Mouse (Mus musculus) bone marrow macrophage, adult 2 months (primary cell): ENCODE data around the gene Kri1. TPM values are rescaled to one million over a fixed set of nuclear protein-coding genes. Genes with fewer than 3 reads are reported as not detected.
A peak's percentile ranks its signal among the peaks of the same experiment; 100 is the strongest.

ENCODE experiments used
- H3K27ac ChIP-seq: 2 replicates; pipeline ENCODE4 v1.5.1; 2012; ENCODE audit warnings: low read depth, low read length; ENCODE audit not compliant: insufficient read depth
- H3K4me1 ChIP-seq: 2 replicates; pipeline ENCODE4 v1.6.1; 2012; ENCODE audit warnings: low read length; ENCODE audit not compliant: control insufficient read depth, insufficient read depth
- H3K4me3 ChIP-seq: 2 replicates; pipeline ENCODE4 v1.5.1; 2012; ENCODE audit warnings: mild to moderate bottlenecking, low read length, moderate library complexity; ENCODE audit not compliant: insufficient read depth
- CTCF ChIP-seq: IDR thresholded peaks from 2 replicates; pipeline ENCODE4 v1.5.1; 2012; ENCODE audit warnings: low read depth, mild to moderate bottlenecking, low read length, moderate library complexity
- POLR2A ChIP-seq: IDR thresholded peaks from 2 replicates; pipeline ENCODE4 v1.6.1; 2012; ENCODE audit warnings: mild to moderate bottlenecking, low read depth, low read length, borderline replicate concordance
- polyA plus RNA-seq: library from polyadenylated mRNA; stranded (reverse); fragments of >200 nt; gene quantifications from 2 replicates; pipeline ENCODE4 v1.2.4, GENCODE M21; 2012; ENCODE audit not compliant: missing spikeins, insufficient read depth, insufficient read length

Kri1 gene
- polyA plus RNA-seq, 1 experiment = 28.6 TPM

DNA sequence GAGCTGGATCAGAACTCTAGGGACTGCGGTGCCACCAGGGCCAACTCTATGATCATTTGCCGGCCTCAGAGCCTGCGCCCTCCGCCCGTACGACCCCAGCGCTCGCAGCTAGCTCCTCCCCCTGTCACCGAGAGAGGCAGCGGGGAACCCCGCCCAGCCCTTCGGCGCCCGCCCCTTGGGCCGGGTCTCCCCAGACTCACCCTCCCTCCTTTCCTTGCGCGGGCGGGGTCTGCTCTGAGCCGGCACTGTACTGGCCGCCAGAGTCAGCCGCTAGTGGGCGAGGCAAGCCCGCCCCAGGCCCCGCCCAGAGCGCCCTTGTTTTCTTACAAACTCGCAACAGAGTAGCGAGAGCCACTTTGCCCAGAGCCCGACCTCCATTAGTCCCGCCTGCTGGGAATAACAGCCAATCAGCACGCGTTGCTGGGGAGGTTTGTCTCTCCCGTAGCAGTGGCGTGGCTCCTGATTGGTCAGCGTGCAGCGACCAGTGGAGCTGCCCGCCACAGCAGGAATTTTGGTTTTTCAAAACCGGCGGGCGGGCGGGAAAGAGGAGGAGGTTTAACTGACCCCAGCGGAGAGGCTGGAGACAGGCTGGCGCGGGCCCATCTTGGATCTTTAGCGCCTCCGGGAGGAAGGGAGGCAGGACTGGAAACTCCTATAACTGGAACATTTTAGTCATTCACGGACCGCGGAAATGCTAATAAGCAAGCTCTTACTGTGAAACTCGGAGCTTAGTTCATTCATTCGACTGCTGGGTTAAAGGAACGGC, 3.4 kb upstream of the Kri1 start, which contains the start of gene Cdkn2d:
Gene Cdkn2d, minus strand, starts transcription at position 386 of the 766 bp plus-strand sequence.
- H3K4me3 ChIP-seq = peak within 1 kb of the TSS; percentile 76
- H3K27ac ChIP-seq = peak within 1 kb of the TSS; percentile 75
- H3K4me1 ChIP-seq = peaks cover 23% of the 10 kb centered on the region
- TF ChIP-seq POLR2A (no peak), CTCF (no peak)

DNA sequence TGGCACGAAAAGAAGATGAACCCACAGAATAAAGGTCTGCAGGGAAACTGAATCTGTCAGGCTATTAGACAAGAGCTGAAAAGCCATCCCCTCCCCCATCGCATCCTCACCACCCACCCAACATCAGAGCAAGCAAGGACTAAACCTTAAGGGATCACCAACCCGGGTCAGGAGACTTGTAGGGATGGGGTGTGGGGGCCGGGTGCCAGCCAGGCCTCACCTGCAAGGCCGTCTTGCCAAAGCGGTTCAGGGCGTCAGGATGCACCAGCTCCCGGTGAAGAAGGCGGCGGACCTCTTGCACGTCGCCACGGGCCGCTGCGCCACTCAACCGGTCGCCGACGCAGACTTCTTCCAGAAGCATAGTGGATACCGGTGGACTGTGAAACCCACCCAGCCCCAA, 2.8 kb upstream of the Kri1 start:
- TF ChIP-seq POLR2A (no peak), CTCF (no peak)
- H3K4me3 ChIP-seq = peak overlapping the region; percentile 76
- H3K27ac ChIP-seq = peak overlapping the region; percentile 34
- peaks cover 23% of the 10 kb centered on the region for H3K4me1 ChIP-seq

DNA sequence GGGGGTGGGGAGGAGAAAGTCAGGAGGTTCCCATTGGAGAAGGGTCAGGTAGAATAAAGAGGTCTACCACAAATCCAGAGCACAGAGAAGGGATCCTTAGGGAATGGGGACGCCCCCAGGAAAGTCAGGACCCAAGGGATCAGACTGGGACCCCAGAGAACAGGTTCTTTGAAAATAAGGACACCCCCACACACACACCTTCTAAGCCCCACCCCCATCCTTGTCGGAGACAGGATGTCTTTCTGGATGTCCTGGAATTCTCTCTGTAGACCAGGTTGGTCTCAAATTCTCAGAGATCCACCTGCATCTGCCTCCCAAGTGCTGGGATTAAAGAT, 1.5 kb upstream of the Kri1 start:
- TF ChIP-seq POLR2A (no peak), CTCF (no peak)
- peaks cover 23% of the 10 kb centered on the region for H3K4me1 ChIP-seq
- no peak overlapping the region for H3K27ac ChIP-seq

DNA sequence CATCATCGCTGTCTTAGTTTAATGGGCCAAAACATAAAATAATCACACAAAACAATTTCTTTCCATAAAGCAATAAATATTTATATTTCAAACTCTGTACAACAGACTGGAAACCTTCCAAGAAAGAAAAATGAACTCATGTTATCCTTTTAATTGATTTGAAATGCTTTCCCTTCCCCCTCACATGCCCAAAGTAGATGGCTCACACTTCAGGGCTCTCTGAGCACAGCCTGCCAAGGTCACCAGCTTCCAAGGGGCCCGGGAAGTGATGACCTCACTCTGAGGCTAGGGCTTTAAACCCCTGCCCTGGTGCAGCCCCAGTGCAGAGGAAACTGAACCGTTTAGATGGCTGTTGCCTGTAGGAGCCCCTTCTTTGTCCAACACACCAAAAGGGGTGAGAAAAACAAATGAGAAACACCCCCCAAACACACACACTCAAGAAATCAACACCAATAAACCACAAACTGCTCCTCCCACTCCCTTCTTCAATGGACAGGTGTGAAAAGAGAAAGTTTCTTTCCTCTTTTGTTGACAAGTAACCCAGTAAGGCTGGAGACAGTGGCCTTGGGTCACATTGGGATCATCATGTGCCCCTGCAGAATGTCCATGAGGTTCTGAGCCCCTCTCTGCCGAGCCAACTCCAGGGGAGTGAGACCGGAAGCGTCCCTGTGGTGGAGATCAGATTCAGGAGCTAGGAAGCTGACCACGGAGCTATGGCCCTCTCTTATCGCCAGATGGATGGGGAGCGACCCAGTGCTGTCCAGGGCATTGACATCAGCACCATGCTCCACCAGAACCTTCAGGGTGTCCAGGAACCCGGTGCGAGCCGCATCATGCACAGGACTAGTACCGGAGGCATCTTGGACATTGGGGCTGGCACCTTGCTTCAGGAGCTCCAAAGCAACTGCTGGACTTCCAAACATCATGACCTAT, 901 bp upstream of the Kri1 start:
- Histone ChIP-seq H3K4me1 (peaks cover 23% of the 10 kb centered on the region), H3K4me3 (peak overlapping the region; percentile 18), H3K27ac (peak overlapping the region; percentile 71)
- TF ChIP-seq CTCF (no peak), POLR2A (no peak)

More for the DNA sequence above, 1.5 kb upstream of the Kri1 start:
- no peak overlapping the region for H3K4me3 ChIP-seq

DNA sequence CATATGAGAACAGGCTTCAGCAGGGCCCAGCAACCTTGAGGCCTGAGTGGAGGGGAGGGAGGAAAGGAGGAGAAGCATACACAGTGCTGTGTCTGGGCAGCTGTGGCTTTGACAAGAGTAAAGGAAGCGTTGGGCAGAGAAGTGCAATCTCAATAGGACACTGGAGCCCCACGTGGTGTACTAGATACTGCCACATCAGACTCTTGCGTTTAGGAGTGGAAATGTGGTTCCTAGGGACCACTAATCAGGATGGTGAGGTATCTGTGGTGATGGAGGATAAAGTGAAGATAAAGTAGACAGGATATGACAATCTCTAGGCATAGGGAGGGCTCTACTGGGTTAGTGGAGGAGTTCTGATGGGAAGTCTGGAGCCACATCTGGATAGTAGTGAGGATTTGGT, 1.0 kb downstream of the Kri1 start:
- H3K4me1 ChIP-seq = peaks cover 23% of the 10 kb centered on the region
- H3K4me3 ChIP-seq = peak overlapping the region; percentile 83
- no peak for TF ChIP-seq POLR2A
- no peak for TF ChIP-seq CTCF
- H3K27ac ChIP-seq = no peak overlapping the region

DNA sequence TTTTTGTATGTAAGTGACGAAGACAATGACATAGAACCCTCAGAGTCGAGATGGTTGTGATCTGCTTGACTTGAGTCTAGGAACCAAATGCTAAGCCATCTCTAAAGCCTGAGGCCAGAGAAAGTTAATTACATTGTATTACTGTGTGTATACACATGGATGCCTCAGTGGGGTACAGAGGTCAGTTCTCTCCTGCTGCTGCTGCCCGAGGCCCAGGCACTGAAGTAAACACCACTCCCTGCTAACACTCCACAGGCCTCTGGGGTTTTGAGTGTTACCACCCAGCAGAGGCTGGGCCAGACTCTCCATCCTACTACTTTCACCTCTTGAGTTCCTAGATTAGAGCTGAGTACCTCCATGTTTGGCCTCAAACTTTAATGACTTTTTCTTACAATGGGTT, 3.8 kb downstream of the Kri1 start:
- TF ChIP-seq POLR2A (no peak), CTCF (no peak)
- Histone ChIP-seq H3K27ac (no peak overlapping the region), H3K4me1 (peaks cover 16% of the 10 kb centered on the region), H3K4me3 (no peak overlapping the region)

DNA sequence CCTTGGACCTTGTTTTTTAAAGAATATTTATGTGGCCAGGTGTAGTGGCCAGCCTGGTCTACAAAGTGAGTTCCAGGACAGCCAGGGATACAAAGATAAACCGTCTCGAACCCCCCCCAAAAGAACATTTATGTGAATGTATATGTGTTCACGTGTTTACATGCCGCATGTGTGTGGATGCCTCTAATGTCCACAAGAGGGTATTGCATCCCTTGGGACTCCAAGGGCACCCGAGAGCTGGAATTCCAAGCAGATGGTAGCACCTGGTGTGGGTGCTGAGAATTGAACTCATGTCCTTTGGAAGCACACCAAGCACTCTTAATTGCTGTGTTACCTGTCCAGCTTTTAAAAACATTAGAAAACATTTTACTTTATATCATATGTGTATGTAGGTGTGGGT, 4.2 kb downstream of the Kri1 start:
- Histone ChIP-seq H3K27ac (no peak overlapping the region), H3K4me1 (peaks cover 12% of the 10 kb centered on the region), H3K4me3 (no peak overlapping the region)
- TF ChIP-seq CTCF (no peak), POLR2A (no peak)

DNA sequence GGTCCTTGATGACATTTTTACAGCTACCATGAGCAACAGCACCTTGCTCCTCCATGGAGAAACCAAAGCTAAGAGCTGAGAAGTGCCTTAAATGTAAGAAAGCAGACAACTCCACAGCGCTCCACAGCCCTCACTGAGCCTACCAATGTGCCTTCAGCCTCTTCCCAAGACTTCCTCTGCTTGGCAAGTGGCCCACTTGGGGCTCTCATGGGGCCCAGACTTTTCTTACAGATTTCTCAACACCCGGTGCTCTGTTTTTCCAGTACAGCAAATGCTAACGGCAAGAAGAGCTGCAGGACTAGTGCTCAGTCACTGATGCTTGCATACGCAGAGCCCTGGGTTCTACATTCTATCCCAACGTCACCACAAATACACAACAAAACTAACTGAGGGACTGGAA, 10.0 kb downstream of the Kri1 start:
- TF ChIP-seq CTCF = no peak
- no peak for TF ChIP-seq POLR2A
- H3K27ac ChIP-seq = no peak overlapping the region
- no peak overlapping the region for H3K4me3 ChIP-seq
- peaks cover 6% of the 10 kb centered on the region; the same call in 1 of the 2 replicates for H3K4me1 ChIP-seq

DNA sequence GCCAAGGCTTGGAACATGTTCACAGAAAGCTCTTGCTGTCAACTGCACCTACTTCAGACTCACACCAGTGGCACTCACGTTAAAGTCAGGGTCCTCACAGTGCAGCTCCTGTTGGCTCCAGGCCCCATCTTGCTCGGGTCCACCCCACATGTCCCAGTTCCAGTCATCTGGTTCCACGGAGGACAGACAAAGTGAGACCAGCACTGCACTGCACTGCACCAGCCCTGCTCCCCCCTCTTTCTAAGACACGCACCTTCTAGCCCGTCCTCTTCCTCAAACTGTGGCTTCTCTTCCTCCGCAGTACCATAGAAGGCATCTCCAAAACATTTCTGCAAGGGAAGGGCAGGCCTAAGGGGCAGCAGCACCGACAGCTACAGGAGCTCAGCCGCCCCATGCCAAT, 11.5 kb downstream of the Kri1 start:
- H3K4me3 ChIP-seq = no peak overlapping the region
- peaks cover 6% of the 10 kb centered on the region; the same call in 1 of the 2 replicates for H3K4me1 ChIP-seq
- no peak overlapping the region for H3K27ac ChIP-seq
- TF ChIP-seq CTCF (no peak), POLR2A (no peak)

DNA sequence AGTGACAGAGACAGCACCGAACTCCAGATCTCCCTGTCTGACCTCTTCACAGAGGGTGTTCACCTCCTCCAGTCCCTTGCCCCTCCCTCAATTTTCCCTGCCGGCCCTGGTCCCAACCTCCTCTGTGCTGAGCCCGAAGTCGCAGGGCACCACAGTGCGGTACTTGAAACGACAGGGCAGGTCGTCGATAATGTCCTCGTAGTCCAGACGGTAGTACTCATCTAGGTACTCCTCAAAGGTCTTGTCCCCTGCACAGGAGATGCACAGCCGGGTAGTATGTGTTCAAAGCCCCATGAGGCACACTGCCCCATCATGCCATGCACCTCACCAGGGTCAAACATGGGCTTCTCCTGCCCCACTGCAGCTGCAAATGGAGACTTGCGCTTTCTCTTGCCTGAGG, 12.0 kb downstream of the Kri1 start:
- no peak for TF ChIP-seq POLR2A

More for the DNA sequence above, 12.0 kb downstream of the Kri1 start:
- peaks cover 6% of the 10 kb centered on the region; the same call in 1 of the 2 replicates for H3K4me1 ChIP-seq
- no peak overlapping the region for H3K27ac ChIP-seq
- H3K4me3 ChIP-seq = no peak overlapping the region
